Mouse (Mus musculus): ENCODE results near the gene Adcy5.

DNA sequence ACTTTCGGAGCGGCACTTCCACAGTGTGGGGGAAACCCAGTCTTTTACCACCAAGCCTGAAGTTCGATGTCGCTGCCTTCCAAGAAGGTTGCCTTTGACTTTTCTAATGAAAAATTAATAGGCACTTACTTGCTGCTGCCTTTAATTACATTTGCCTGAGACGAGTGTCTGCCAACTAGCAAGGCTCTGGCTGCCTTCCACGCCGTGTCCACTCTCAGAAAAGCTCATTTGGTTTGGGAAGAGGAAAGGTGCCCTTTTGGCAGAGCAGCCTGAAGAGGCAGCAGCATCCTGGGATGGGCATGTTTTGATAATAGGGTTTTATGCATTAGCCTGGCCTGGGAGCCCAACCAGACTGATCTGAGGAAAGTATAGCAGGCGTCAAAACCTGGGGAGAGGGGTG, 12.8 kb upstream of the Adcy5 start:
- no peak for TF ChIP-seq CTCF (IDR thresholded peaks at IDR 0.05; ENCODE audit: control insufficient read depth, insufficient read depth, insufficient replicate concordance, low read depth, low read length)
- no peak for TF ChIP-seq POLR2A (IDR thresholded peaks at IDR 0.05; ENCODE audit: control insufficient read depth, low read depth, low read length)
